Mouse (Mus musculus) granulocyte monocyte progenitor cell, adult 5-6 weeks (primary cell): Measurements from ENCODE around the gene Faim. TPM values are rescaled to one million over a fixed set of nuclear protein-coding genes. Genes with fewer than 3 reads are reported as not detected.

Source experiments
- ATAC-seq: replicated peaks from 2 replicates; pipeline ENCODE4 v1.8.0; 2016; ENCODE audit warnings: mild to moderate bottlenecking, moderate TSS enrichment, inconsistent platforms; ENCODE audit not compliant: poor library complexity, severe bottlenecking
- total RNA-seq, 2 experiments: library from RNA; stranded (forward) in 1 of 2; stranded (reverse) in 1 of 2; fragments of 200-712, 200-1000 nt in 1 of 2; fragments of >200 nt in 1 of 2; fragmentation: Nextera tagmentation in 1 of 2; gene quantifications; 2 replicates each; pipeline ENCODE4 v1.2.3; 2014 to 2017

Faim gene
- total RNA-seq, 2 experiments from 2014 or later: 22.2 to 98.8 TPM

DNA sequence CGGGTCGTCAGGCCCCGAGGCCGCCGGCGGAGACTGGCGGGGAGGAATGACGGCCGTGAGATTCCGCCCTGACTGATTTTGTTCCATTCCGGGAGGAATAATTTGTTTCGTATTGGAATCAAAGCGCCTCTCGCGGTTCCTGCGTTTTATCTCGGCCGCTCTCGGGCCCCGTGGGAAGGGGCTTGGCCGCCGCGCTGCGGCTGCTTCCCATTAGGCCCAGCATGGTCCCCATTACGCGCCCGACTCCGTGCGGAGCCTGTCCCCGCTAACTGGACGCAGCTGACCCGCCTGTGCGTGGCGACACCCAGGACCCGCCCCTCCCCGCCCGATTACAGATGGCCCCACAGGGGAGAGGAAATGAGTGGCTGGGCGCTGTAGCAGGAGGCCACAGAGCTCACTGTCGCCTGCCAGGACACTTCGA is 13.1 kb upstream of the Faim start:
- ATAC-seq: peak; percentile 58

DNA sequence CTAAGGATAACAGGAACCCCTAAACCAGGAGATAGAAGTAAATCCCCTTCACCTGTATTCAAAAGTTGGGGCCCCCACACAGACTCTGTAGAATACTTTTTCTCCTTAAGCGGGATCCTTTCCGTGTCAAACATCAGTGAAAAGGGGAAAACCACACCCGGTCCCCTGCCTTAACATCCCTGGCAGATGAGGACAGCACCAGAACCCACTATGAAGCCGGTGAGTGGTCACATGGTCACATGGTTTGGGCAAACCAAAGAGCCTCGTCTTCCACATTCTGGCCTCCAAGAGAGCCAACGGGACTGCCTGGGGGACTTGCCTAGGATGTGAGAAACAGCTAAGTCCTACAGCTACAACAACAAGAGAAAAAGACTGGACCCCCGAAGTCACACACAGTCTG is 12.6 kb upstream of the Faim start:
- no peak for ATAC-seq

- ATAC-seq: no peak
Measured at GRCm38 (mm10) chr9:98974898-98975297, 11.3 kb upstream of the Faim start.

GRCm38 (mm10) chr9:98976081-98976480 is 10.1 kb upstream of the Faim start:
- ATAC-seq: no peak

DNA sequence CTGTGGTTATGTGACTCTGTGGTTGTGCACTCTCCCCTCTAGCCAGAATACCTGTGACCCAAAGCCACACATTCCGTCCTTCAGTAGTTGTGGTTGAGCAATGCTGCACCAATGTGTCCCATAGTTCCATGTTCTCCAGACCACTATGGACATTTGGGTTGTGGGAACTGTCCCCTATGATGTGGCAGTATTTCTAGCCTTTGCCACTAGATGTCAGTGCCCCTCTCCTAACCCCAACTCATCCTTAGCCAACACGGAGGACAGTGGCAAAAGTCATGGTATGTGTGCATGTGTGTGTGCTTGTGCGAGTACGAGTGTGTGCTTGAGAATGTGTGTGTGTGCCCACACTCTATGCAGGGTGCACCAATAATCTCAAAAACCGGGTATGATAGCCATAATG is 9.7 kb upstream of the Faim start:
- peak; percentile 69 for ATAC-seq

GRCm38 (mm10) chr9:98979431-98980416 is 6.4 kb upstream of the Faim start:
- ATAC-seq: peak; percentile 88

- ATAC-seq: peak; percentile 51
Measured at GRCm38 (mm10) chr9:98986476-98987096, 413 bp downstream of the Faim start.

GRCm38 (mm10) chr9:98987131-98987530 is 958 bp downstream of the Faim start:
- ATAC-seq: no peak

DNA sequence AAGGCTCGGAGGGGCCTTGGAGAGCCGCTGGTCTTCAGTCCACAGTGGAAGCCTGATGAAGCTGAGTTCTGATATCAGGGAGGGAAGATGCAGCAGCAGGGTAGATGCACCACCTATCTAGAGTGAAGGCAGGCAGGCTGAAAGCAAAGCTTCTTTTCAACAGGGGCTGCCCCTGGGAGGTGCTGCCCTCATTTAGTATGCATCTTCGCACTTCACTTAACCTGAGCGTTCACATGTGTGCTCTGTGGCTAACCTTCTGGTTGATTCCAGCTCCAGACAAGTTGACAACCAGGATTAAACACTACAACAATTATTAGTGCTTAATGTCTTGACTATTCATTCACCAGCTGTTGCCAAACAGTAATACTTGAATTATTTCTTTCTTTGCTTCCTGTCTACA is 7.9 kb downstream of the Faim start:
- no peak for ATAC-seq

DNA sequence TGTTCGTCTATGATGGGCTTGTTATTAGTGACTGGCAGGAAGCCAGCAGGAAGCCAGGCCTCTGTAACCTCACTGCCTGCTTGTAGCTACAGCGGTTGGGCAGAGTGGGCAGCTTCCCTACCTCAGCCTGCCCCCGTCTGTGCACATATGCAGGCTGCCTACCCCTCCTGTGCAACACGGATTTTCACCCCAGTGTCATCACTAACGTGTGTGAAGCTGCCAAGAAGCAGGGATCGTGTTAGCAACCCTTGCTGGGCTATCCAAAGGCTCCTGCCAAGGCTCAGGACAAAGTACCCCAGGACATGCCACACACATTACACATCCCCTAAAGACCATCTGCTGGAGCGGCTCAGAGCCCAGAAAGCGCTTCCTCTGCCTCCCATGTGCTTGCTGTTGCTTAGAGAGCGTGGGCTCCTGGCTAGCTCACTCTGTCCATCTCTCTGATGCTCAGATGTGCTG is 13.7 kb downstream of the Faim start:
- peak; percentile 62 for ATAC-seq

GRCm38 (mm10) chr9:99001326-99001725 is 15.2 kb downstream of the Faim start:
- peak; percentile 67 for ATAC-seq

GRCm38 (mm10) chr9:99009069-99009897 is 23.1 kb downstream of the Faim start:
- ATAC-seq: peak; percentile 47

GRCm38 (mm10) chr9:99009898-99010199 is 23.7 kb downstream of the Faim start:
- peak; percentile 54 for ATAC-seq

- no peak for ATAC-seq
Measured at GRCm38 (mm10) chr9:99016301-99016700, 30.1 kb downstream of the Faim start.

DNA sequence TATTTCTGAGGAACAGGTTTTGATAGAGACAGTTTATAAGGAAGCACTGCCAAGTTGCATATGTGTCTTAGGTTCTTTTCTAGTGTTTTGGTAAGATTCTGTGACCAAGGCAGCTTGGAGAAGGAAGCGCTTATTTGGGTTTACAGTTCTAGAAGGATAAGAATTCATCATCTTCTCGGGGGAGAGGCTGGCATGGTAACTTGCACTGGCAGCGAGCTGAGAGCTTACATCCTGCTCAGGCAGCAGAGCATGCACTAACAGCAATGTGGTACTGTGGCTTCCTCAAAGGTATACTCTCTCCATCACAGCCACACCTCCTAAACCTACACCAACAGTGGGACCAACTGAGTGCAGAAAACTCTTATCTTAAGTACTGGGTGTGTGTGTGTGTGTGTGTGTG is 30.6 kb downstream of the Faim start:
- no peak for ATAC-seq

GRCm38 (mm10) chr9:99017679-99018078 is 31.5 kb downstream of the Faim start:
- no peak for ATAC-seq

- ATAC-seq: no peak
Measured at GRCm38 (mm10) chr9:99021166-99021565, 35.0 kb downstream of the Faim start.

DNA sequence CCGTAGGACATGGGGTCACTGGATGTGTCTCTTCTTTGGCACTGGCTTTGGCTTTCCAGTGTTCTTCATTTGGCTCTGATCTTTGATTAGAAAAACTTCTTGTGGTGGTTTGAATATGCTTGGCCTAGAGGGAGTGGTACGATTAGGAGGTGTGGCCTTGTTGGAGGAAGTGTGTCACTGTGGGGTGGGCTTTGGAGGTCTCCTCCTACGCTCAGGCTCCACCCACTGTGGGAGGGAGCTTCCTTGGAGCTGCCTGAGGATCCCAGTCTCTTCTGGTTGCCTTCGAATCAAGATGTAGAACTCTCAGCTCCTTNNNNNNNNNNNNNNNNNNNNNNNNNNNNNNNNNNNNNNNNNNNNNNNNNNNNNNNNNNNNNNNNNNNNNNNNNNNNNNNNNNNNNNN is 35.6 kb downstream of the Faim start:
- no peak; the same call in 1 of the 2 replicates for ATAC-seq

DNA sequence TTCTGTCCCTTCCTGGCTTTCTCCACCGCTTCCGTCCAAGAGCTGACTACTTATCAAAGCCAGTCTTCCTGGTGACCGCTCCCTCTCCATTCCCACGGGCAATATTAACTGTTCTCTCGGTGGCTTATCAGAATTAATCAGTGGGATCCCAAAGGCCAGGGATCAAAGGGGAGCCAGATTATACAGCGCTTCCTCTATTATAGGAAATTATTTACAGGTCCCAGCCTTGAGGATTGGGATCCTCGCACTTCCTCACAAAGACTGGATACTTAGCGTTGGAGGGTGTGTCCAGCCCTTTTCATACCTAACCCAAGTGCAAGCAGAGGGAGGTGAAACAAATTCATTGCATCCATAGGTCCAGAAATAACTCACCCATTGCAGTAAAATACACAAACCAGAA is 45.9 kb downstream of the Faim start:
- ATAC-seq: no peak

- no peak for ATAC-seq
Measured at GRCm38 (mm10) chr9:99034111-99034510, 47.9 kb downstream of the Faim start.

- ATAC-seq: no peak
Measured at GRCm38 (mm10) chr9:99035575-99035974, 49.4 kb downstream of the Faim start, which contains the start of gene Gm1123. Gene Gm1123 (minus strand): TSS chr9:99035715.
